Mouse (Mus musculus): ENCODE measurements around the gene Rpl39l. TPM values are rescaled to one million over a fixed set of nuclear protein-coding genes. Genes with fewer than 3 reads are reported as not detected.
A peak's percentile ranks its signal among the peaks of the same experiment; 100 is the strongest.
"Not testable (repeated sequence)": the region's sequence is repeated elsewhere in the genome, so short reads cannot be mapped to it uniquely, and the experiment has no call there.

Rpl39l gene
- polyA plus RNA-seq, 1 experiment from 2014 or later: not detected

DNA sequence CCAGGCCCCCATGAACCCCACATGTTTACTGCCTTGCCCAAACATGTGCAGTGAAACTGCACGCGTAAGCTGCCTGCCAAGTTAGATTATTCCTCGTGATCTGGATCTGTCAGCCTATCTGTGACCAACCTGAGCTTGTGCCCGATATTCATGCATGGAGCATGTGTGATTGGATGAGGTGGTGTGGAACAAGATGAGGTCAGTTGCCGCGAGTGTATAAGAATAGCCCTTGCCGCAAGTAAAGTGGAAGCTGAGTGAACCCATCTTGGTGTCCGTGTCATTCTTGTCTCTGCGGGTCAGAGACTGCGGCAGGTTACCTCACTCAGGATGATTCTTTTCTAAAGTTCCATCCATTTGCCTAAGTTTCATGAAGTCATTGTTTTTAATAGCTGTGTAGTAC, 17.4 kb downstream of the Rpl39l start:
- WGBS: 96% methylated on average over 10 of the region's 10 CpGs

GRCm38 (mm10) chr16:10192679-10193506, 22.9 kb downstream of the Rpl39l start, which contains the start of gene Atf7ip2:
Gene Atf7ip2 (plus strand): TSS chr16:10192712.
- Histone ChIP-seq H3K4me3 (ENCODE audit: low read length) (peak within 1 kb of the TSS; percentile 59), H3K36me3 (ENCODE audit: control insufficient read depth, insufficient read depth, low read length) (no peaks in the 10 kb centered on the region), H3K4me2 (replicated peaks; ENCODE audit: low read depth, low read length) (peak within 1 kb of the TSS; percentile 100), H3K9me3 (ENCODE audit: control insufficient read depth, low read length) (peaks cover 5% of the 10 kb centered on the region), H3K27ac (ENCODE audit: low read depth, low read length) (no peak within 1 kb of the TSS), H3K27me3 (ENCODE audit: control insufficient read depth, insufficient read depth, low read length) (peaks cover 2% of the 10 kb centered on the region; the same call in 1 of the 2 replicates), H3K9ac (ENCODE audit: low read depth, low read length) (peak within 1 kb of the TSS; percentile 65; the same call in 1 of the 2 replicates), H3K4me1 (ENCODE audit: control insufficient read depth, insufficient read depth, low read length) (peaks cover 7% of the 10 kb centered on the region; the same call in 1 of the 2 replicates)
- peak; percentile 100 for ATAC-seq (ENCODE audit: low FRiP score, low TSS enrichment)
- WGBS: under 1% methylated on average over 63 of the region's 63 CpGs

More for the DNA sequence above, 17.4 kb downstream of the Rpl39l start:
- not testable (repeated sequence) for H3K36me3 ChIP-seq (ENCODE audit: control insufficient read depth, insufficient read depth, low read length); H3K27me3 ChIP-seq (ENCODE audit: control insufficient read depth, insufficient read depth, low read length); H3K27ac ChIP-seq (ENCODE audit: low read depth, low read length); H3K4me3 ChIP-seq (ENCODE audit: low read length); H3K9ac ChIP-seq (ENCODE audit: low read depth, low read length); H3K4me2 ChIP-seq (replicated peaks; ENCODE audit: low read depth, low read length); H3K4me1 ChIP-seq (ENCODE audit: control insufficient read depth, insufficient read depth, low read length); ATAC-seq (ENCODE audit: low FRiP score, low TSS enrichment)
- H3K9me3 ChIP-seq (ENCODE audit: control insufficient read depth, low read length): peaks cover 23% of the 10 kb centered on the region

DNA sequence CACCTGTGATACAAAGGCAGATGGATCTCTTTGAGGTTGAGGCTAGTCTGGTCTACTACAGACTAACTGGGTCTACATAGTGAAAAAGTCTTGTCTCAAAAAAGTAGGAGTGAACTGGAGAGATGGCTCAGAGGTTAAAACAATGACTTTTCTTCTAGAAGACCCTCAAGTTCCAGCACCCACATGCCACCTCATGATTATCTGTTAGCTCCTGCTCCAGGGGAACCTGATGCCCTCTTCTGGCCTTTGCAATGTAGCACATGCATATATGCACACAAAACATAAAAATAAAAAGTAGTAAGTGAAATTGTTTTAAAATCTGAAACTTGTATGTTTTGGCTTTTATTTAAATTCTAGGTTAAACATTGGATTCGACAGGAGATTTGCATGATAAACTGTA, 38.8 kb downstream of the Rpl39l start:
- 93% methylated on average over 1 of the region's 1 CpGs for WGBS
- no peak overlapping the region for H3K27ac ChIP-seq (ENCODE audit: low read depth, low read length)
- H3K4me2 ChIP-seq (replicated peaks; ENCODE audit: low read depth, low read length): no peak overlapping the region
- no peaks in the 10 kb centered on the region for H3K36me3 ChIP-seq (ENCODE audit: control insufficient read depth, insufficient read depth, low read length)
- H3K9ac ChIP-seq (ENCODE audit: low read depth, low read length): no peak overlapping the region
- no peaks in the 10 kb centered on the region for H3K27me3 ChIP-seq (ENCODE audit: control insufficient read depth, insufficient read depth, low read length)
- no peak for ATAC-seq (ENCODE audit: low FRiP score, low TSS enrichment)
- no peaks in the 10 kb centered on the region for H3K4me1 ChIP-seq (ENCODE audit: control insufficient read depth, insufficient read depth, low read length)
- no peak overlapping the region for H3K4me3 ChIP-seq (ENCODE audit: low read length)
- H3K9me3 ChIP-seq (ENCODE audit: control insufficient read depth, low read length): no peaks in the 10 kb centered on the region

GRCm38 (mm10) chr16:10216366-10216765, 46.3 kb downstream of the Rpl39l start:
- ATAC-seq (ENCODE audit: low FRiP score, low TSS enrichment); H3K4me3 ChIP-seq (ENCODE audit: low read length); H3K36me3 ChIP-seq (ENCODE audit: control insufficient read depth, insufficient read depth, low read length); H3K27ac ChIP-seq (ENCODE audit: low read depth, low read length); H3K4me2 ChIP-seq (replicated peaks; ENCODE audit: low read depth, low read length); H3K9ac ChIP-seq (ENCODE audit: low read depth, low read length); H3K27me3 ChIP-seq (ENCODE audit: control insufficient read depth, insufficient read depth, low read length); H3K4me1 ChIP-seq (ENCODE audit: control insufficient read depth, insufficient read depth, low read length); H3K9me3 ChIP-seq (ENCODE audit: control insufficient read depth, low read length): not testable (repeated sequence)
- WGBS: 96% methylated on average over 1 of the region's 1 CpGs

- not testable (repeated sequence) for H3K4me1 ChIP-seq (ENCODE audit: control insufficient read depth, insufficient read depth, low read length); H3K36me3 ChIP-seq (ENCODE audit: control insufficient read depth, insufficient read depth, low read length); H3K9ac ChIP-seq (ENCODE audit: low read depth, low read length); H3K9me3 ChIP-seq (ENCODE audit: control insufficient read depth, low read length); H3K4me3 ChIP-seq (ENCODE audit: low read length); H3K27me3 ChIP-seq (ENCODE audit: control insufficient read depth, insufficient read depth, low read length); ATAC-seq (ENCODE audit: low FRiP score, low TSS enrichment); H3K27ac ChIP-seq (ENCODE audit: low read depth, low read length); H3K4me2 ChIP-seq (replicated peaks; ENCODE audit: low read depth, low read length)
- WGBS: 86% methylated on average over 2 of the region's 2 CpGs
Observed at GRCm38 (mm10) chr16:10217020-10217419, 47.0 kb downstream of the Rpl39l start.

Other genes with a start within 250 kb of the Rpl39l start
- 0.16 and 0.42 TPM in 2 replicates for gene Grin2a, start 174.7 kb upstream of the Rpl39l start, polyA plus RNA-seq (2014; fragmentation: Nextera tagmentation; extraction: Ambion mirVana)
- gene Atf7ip2, start 22.5 kb downstream of the Rpl39l start, polyA plus RNA-seq (2014; fragmentation: Nextera tagmentation; extraction: Ambion mirVana): 2.9 and 3.1 TPM in 2 replicates
- gene Emp2, start 143.7 kb downstream of the Rpl39l start, polyA plus RNA-seq (2014; fragmentation: Nextera tagmentation; extraction: Ambion mirVana): 9.8 and 14.7 TPM in 2 replicates
- 0.90 and 1.3 TPM in 2 replicates for gene Tekt5, start 225.3 kb downstream of the Rpl39l start, polyA plus RNA-seq (2014; fragmentation: Nextera tagmentation; extraction: Ambion mirVana)
- 69.9 and 77.1 TPM in 2 replicates for gene Nubp1, start 241.7 kb downstream of the Rpl39l start, polyA plus RNA-seq (2014; fragmentation: Nextera tagmentation; extraction: Ambion mirVana)

Measured in kidney, embryonic 14.5 days (tissue).